Mouse (Mus musculus) myocyte (in vitro differentiated cells): Measurements from ENCODE around the gene Foxc2.

Source experiments
- CEBPB ChIP-seq: IDR thresholded peaks from 2 replicates; pipeline ENCODE4 v1.6.1; 2011; ENCODE audit warnings: mild to moderate bottlenecking, moderate library complexity; ENCODE audit not compliant: poor library complexity, insufficient read depth, severe bottlenecking
- E2F4 ChIP-seq: IDR thresholded peaks from one replicate; pipeline ENCODE4 v1.6.1; 2011; ENCODE audit warnings: mild to moderate bottlenecking, control low read depth, moderate library complexity; ENCODE audit not compliant: insufficient read depth
- MAX ChIP-seq: IDR thresholded peaks from one replicate; pipeline ENCODE4 v1.6.1; 2011; ENCODE audit warnings: low read depth, mild to moderate bottlenecking, control low read depth
- MYOG ChIP-seq, 3 experiments: IDR thresholded peaks; one replicate each; pipeline ENCODE4 v1.6.1; 2011; ENCODE audit warnings: control low read depth in 2 of 3, low read depth in 2 of 3, mild to moderate bottlenecking in 2 of 3; ENCODE audit not compliant: insufficient read length in 2 of 3, control insufficient read depth in 1 of 3, insufficient read depth in 1 of 3
- POLR2A ChIP-seq: IDR thresholded peaks from one replicate; pipeline ENCODE4 v1.6.1; 2011; ENCODE audit warnings: low read depth, mild to moderate bottlenecking, control low read depth, moderate library complexity; ENCODE audit not compliant: insufficient read length
- POLR2AphosphoS2 ChIP-seq: IDR thresholded peaks from one replicate; pipeline ENCODE4 v1.6.1; 2011; ENCODE audit warnings: low read depth, control low read depth; ENCODE audit not compliant: insufficient read length
- REST ChIP-seq: IDR thresholded peaks from one replicate; pipeline ENCODE4 v1.6.1; 2011; ENCODE audit warnings: mild to moderate bottlenecking, control low read depth, moderate library complexity; ENCODE audit not compliant: insufficient read depth, insufficient read length
- TCF12 ChIP-seq: IDR thresholded peaks from one replicate; pipeline ENCODE4 v1.6.1; 2011; ENCODE audit warnings: mild to moderate bottlenecking, control low read depth; ENCODE audit not compliant: poor library complexity, insufficient read depth, severe bottlenecking
- USF1 ChIP-seq: IDR thresholded peaks from one replicate; pipeline ENCODE4 v1.6.1; 2011; ENCODE audit warnings: low read depth, mild to moderate bottlenecking, control low read depth, moderate library complexity

GRCm38 (mm10) chr8:121083093-121083935 lies 32.7 kb upstream of the Foxc2 start:
- TF ChIP-seq POLR2A, result no peak
- TF ChIP-seq REST, result no peak
- no peak for TF ChIP-seq USF1
- TF ChIP-seq CEBPB, result no peak
- TF ChIP-seq MYOG (IDR thresholded peaks at IDR 0.05; ENCODE audit: control insufficient read depth in 1 of 3, insufficient read depth in 1 of 3, insufficient read length in 2 of 3, low read depth in 2 of 3), result no peak
- no peak for TF ChIP-seq MAX
- no peak for TF ChIP-seq E2F4
- no peak for TF ChIP-seq POLR2AphosphoS2
- no peak for TF ChIP-seq TCF12
